Mouse (Mus musculus) layer of hippocampus, adult 11-12 months (tissue): ENCODE measurements around the gene Prss42.

ENCODE experiments used
- DNase-seq: peaks from one replicate; pipeline ENCODE4 v3.0.0; 2022; ENCODE audit warnings: low spot score

Prss42 gene

DNA sequence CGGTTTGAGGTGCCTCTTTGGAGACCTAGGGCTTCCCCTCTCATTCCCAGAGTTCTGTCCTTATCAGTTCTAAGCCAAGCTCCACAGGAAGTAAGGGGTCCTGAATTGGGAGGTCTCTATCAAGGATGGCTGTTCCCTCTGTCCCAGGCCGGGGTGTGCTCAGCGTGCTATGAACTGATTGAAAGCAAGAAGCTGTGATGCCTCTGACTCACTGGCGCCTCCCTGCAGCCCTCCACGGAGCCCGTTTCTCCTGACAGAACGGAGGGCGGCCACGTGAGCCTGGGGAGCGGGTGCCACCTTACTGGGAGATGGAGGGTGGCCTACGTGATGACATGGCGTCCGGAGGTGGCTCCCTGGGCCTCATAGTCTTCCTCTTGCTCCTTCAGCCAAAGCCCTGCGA is at the start of gene Prss42:
Gene Prss42, plus strand, starts transcription at position 301 of the 400 bp plus-strand sequence.
- DNase-seq = no peak

DNA sequence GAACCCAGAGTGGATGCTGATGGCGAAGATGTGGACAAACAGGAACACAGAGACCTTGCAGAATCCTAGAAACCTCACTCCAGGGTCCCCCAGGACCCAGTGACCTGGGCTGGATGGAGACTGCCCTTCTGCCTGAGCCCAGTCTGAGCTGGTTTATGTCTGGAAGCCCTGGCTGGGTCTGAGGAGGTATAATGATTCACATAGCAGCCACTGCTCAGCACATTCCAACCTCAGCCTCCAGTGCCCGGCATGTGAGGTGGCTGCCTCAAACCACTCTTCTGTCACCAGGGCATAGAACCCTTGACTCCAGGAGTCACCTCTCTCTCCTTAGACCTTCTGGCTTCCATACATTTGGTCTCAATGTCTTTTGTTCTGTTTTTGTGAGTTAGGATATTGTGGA is 49.5 kb upstream of the Prss42 start:
- DNase-seq = no peak

DNA sequence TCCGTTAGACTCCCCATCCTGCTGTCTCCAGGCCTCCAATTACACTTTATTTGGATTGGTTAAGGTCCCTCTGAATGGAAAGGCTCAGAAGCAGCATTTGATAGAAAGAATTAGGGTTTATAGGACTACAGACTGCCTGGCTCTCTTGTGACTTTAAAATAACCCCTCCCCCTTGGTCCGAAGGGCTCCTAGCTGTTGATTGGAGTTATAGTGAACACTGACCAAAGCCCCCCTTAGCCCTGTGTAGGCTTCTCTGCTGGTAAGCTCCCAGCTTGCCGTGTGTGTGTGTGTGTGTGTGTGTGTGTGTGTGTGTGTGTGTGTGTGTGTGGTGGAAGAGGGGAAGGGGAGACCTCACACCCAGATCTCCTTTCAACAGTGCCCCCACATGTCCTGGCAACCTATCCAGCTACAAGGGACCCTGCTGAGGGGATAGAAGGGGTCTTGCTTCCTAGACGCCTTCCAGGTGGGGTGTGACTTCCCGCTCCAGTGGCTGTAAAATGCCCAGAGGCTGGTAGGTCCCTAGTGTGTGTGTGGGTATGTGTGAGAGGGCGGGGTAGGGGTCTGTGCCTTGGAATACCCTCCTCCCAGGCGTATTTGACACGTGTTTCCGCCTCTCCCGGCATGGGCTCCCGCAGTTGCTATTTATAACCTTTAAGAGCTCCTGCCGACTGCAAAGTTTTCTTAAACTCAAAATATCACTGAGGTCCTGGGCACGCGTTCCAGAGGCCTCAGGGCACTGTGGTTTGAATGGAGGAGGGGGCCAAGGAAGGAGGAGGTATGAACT is 47.4 kb upstream of the Prss42 start:
- no peak for DNase-seq

DNA sequence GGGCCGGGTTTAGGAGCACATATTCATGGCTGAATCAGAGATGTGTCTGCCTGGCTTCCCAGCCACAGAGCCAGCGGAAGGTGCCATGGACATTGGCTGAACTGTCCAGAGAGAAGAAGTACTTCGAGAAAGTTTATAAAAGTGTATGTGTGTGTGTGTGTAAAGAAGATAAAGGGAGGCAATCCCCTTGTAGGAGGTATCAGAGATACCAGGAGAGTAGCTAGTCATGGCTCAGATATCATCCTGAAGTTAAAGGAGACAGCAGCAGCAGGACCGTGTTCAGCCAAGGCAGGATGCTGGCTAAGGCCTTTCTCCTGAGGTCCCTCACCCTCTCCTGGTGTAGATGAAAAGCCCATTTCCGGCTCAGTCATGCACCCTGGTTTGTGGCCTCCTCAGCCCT is 46.6 kb upstream of the Prss42 start:
- no peak for DNase-seq

DNA sequence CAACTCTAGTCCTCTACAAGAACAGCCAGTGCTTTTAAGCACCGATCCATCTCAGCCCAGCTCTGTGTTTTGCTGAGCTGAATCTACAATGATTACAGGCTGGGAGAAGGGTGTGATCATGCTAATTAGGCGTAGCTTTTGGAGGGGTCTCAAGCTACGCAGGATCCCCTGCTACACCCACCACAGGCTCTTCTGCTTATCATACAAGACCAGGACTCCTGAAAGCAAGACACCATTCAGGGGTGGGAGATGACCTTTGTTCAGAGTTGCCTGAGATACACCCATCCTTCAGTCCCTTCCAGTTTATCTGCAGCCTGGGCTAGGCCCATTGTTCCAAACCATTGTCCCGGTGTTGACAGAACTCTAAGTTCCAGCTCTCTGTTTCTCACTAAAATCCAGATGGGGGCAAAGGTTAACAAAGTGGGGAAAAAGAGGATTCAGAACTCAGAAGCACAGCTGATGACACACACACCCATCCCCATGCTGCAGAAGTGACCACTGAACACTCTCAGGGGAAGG is 45.0 kb upstream of the Prss42 start:
- no peak for DNase-seq

DNA sequence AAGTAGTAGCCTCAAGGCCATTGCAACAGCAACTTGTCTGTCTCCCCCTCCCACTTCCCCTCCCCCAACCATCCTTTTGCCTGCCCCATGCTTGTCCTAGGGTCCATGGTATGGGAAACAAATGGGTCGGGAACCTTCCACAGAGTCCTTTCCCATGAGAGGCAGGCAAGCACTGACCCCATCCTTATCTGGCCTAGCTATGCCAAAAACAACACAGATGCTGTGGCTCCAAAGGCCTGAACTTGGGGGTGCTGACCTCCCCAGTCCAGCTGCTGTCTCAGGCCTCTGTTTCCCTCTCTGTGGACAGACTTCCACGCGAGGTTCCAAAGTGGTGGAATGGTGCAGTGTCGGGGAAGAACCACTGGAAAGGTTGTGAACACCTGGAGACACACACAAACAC is 44.2 kb upstream of the Prss42 start:
- no peak for DNase-seq

DNA sequence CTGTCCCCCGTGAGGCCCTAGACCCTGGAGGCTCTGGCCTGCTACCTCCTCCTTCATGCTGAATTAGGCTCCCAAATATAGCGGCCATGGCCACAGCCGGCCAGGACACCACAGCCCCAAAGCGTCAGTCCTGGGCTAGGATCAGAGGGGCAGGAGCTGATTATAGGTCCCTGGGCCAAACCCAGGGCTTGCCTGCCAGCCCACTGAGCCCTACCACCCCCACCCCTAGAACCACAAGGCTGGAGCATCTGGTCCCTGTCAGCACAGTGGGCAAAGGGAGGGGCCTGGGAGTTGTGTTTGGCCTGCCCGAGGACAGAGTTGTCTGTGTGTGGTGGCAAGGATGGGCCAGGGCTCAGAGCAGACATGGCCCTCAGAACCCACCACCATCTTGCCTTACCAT is 40.1 kb upstream of the Prss42 start:
- no peak for DNase-seq

DNA sequence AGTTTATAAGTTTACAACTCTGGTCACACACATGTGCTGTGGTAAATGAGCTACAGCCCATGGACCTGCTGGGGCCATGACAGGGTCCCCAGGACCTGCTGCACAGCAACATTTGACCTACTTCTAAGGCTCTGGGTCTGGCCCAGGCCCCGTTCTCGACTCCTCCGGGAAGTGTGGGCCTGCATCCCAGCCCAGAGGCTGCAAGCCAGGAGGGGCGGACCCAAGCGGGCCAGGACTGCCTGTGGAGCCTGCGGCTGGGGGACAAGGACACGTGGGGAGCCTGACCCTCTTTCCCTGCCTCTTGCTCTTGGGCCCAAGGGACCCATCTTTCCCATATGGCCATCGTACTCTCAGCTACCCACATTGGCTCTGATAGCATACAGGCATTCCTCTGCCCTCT is 39.4 kb upstream of the Prss42 start:
- DNase-seq = peak; percentile 51

DNA sequence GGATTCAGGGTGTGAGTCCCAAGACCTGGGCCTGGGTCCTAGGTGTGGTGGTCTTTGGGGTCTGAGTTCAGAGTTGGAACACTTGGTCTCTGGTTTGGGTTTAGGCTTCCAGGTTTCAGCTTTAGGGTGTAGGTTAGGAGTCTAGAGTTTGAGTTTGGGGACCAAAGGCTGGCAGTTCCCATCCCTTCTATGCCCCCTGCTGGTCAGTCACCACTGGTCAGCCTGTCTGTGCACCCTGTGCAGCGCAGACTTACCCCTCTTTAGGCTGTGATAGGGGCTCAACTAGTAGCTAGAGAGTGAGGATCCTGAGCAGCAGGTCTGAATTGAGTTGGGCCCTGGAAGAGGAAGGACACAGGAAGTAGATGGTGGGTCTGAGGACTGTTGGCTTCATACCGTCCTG is 38.7 kb upstream of the Prss42 start:
- DNase-seq = peak; percentile 48

DNA sequence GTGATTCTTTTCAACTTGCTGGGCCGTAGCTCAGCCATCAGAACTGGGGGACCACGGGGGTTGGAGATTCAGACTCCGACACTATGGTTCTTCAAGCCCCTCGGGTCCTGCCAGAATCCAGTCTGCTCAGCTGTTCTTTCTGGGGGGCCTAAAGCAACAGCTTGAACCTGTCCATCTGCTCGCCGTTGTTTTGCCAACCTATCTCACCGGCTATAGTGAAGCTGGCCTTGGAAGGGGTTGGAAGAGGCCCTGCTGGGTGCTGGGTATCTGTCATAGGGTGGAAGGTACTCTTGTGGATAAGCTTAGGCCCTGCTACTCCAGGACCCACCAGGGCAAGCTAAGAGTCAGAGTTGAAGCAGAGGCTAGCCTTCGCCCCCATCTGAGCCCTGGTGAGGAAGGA is 37.1 kb upstream of the Prss42 start:
- no peak for DNase-seq

DNA sequence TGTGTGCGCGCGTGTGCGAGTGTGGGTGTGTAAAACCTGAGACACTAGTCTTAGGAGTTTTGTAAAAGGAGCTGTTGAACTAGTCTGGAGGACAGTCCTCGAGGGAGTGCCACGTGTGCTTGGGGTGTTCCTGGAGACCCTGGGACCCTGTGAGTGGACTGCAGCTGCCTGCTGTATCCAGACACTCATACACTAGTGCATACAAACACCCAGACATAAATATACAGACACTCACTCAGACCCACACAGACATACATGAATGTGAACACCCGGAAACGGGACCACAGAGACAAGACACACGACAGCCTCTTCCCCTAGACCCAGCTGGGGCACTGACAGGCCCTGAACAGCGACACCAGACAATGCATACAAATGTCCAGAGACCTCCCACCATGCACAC is 35.2 kb upstream of the Prss42 start:
- DNase-seq = no peak

DNA sequence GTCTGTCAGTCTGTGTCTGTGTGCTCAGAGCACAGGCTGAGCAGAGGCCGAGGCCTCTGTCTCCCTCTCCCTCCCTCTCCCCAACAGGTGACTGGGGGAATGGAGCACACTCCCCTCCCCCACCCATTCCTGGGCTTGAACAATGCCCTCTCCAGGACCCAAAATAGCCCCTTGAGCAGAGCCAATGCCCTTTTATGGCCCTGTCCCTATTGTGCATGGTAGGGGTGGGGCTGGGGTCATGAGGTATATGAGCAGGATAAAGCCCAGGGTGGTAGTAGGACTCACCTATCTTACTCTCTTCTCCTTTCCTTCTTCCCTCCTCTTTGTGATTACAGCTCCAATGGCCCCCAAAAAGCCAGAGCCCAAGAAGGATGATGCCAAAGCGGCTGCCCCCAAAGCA is 34.6 kb upstream of the Prss42 start:
- no peak for DNase-seq

DNA sequence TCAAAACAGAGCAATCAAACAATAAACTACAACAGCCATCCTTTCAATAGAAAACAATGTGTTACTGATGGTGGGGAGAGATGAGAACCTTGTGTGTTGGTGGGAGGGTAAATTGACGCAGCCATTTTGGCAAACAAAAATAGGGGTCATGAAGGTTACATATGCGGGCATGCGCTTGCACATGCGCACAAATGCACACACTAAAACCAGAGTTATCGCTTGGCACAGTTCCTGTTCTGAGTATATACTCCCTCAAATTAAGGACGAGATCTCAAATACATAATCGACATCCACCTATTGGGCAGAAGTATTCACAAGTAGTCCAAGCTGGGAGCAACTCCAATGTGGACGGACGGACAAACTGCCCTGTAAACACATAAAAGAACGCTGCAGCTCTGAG is 25.6 kb upstream of the Prss42 start:
- DNase-seq = no peak

DNA sequence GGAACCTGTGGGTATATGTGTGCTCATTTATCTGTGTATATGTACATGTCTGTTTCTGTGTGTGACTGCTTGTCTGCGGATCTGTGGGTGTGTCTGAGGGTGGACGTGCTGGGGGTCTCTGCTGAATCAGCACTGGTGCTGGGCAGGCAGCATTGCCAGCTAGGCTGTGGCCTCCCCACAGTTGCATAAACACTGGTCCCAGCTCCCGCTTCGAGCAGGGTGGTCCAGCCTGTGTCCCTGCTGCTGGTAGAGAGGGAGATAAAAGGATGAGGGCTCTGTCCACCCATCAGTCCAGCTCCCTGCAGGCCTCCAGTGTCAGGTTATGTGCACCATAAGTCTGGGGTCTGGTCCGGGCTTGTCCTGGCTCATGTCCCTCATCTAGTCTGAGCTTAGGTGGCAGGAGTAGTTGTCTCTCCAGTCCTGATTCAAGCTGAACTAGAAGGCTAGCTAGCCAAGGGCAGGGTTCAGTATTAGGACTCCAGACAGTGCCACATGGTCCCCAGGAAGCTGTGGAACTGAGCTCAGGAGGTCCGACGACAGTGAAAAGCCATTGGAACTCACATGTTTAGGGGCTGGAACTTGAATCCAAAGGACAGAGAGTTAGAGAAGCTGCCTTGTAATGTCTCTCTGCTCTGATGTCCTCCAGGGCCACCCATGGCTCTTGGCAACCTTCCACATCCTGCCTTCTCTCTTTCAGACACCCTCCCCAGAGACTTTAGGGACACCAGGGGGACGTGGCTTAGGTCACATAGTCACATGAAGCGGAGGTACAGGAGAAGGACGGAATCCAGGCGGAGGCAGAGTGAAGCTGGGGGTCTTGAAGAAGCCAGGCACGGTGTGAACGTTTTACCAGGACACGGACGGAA is 23.3 kb upstream of the Prss42 start:
- no peak for DNase-seq

DNA sequence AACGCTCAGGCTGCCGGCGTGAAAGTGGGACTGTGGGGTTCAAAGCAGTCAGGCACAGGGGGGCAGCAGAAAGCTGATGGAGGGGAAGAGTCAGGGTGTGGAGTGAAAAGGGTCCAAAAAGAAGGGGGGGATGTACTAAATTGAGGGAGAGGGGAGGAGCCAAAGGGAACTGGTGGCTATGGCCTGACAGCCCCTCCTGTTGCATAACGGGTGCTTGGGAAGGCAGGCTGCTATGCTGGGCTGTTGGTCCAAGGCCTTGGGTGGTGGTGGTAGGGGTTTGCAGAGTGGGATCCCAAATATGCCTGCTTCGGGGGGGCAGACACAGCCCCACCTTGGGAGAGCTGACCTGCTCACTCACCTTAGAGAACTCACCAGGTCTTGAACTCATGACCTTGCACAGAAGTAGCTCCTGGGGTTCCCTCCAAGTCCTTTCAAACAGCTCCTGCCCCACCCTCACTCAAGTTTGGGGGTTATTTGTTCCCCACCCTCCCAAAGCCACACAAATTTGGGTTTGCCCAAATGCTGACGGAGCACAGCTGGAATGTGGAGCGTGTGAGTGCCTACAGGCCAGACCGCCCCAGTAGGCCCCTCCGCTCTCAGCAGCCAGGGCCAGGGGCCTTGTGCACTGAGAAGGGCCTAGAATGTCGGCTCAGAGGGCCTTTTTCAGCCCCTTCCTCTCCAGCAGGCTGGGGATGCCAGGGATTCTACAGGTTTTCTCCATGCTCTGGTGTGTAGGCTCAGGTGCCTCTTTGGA is 22.5 kb upstream of the Prss42 start:
- no peak for DNase-seq

DNA sequence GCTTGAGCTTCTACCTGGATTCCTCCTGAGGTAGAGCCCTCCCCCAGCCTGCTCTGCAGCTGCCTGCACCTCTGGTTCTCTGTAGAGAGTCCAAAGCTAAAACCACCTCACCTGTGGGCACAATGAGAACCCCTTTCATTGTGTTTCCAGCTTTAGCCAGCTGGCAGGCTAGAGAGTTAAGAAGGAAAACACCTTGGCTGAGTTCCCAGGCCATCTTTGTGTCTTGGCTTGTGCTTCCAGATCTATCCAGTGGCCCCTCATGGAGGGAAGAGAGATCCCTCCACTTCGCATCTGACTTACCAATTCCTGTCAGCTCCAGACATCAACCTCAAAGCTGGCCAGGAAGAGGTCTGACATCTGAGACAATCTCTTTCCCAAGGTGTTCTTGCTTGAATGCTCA is 19.9 kb upstream of the Prss42 start:
- DNase-seq = no peak

DNA sequence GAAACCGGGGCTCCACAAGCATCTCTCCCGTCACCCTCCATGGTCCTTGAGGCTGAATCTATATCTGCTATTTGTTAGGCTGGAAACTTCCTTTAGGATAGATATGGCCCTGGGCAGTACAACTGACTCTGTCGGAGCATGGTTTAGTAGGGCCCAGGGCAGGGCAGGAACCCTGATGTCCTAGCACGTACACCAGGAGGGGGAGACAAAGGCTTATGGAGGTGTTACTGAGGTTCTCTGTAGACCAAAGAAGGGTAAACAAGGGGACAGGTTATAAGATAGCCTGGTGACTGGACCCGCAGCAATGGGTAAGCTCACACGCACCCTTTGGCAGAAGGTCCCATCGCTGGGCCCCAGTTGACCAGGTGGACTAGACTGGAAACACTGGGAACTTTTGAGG is 19.4 kb upstream of the Prss42 start:
- no peak for DNase-seq

DNA sequence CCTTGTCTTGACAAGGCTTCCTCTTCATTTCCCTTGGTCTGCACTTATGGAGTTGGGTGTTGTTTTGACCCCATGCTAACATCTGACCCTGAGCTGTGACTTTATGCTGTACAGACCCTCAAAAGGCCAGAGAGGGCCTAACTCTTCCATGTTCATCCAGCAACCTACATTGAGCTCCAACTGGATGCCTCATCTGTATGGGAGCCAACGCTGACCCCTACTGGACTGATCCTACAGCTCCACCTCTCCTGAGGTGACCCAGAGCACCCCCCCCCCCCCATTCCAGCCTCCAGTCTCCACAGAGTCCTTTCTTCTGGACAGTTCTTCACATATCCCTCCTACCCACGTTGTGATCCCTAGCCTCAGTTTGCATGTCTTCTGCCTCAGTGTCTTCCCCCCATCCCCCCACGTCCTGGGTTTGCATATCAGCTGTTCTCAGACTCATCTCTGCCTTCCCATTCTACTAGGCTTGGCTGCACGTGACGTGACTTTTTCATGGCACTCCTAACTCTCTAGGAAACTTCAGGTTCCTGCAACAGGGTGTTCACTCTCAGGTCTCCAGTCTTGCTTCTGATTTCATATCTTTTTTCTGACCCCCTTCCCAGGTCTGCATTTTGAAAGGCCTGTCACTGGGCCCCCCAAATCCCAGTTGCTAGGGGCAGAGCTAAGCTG is 18.6 kb upstream of the Prss42 start:
- no peak for DNase-seq

DNA sequence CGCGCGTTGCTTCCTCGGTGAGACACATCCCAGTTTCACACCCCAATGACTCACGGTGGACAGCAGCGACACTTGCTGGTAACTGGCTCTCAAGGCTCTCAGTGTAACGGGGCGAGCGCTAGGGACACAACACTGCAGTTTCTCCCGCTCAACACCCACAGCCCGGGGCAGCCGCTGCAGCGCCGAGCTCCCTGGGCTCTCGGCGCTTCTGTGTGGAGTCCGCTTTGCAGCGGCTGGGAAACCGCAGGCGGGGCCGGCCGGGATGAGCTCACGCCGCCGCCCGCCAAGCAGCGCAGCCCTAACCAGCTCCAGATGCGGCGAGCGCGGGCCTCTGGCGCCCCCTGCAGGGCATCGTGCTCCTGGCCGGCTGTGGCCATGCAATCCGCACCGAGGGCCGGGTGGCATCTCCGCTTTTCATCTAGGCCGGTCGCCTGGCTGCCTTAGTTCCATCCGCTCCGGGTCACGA is 16.7 kb upstream of the Prss42 start:
- DNase-seq = peak; percentile 94

DNA sequence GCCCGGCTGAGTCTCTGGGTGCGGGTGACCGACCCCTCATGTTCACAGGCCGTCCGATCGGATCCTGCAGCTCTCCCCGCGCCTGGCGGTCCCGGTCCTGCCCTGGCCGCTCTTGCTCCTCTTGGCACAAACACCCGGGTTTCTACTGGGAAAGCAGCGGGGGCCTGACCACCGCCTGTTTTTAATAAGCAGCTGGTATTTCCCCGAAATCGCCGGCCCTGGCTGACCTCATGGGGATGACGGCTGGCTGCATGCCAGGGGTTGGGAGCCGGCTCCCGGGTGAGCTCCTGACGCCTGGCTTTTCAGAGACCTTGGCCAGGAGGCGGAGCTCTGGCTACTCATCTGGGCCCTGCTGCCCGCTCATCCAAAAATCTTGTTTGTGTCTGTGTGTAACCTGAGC is 16.2 kb upstream of the Prss42 start:
- DNase-seq = peak; percentile 81

DNA sequence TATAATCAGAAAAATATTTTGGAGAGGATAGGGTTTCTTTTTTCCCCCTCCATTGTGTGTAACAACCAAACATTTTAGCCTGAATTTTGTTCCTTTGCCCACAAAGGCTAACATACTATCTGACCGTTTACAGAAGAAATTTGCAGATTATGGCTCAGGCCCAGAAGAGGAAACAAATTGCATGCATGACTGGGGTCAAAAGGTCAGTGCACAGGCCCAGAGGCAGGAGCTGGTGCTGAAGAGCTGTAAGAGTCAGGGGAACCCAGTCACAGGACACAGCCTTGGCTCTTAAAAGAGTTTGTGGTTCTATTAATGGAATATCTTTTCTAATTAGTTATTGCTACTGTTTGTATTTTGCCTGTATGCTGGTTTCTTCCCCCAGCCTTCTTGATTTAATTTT is 14.4 kb upstream of the Prss42 start:
- no peak for DNase-seq

DNA sequence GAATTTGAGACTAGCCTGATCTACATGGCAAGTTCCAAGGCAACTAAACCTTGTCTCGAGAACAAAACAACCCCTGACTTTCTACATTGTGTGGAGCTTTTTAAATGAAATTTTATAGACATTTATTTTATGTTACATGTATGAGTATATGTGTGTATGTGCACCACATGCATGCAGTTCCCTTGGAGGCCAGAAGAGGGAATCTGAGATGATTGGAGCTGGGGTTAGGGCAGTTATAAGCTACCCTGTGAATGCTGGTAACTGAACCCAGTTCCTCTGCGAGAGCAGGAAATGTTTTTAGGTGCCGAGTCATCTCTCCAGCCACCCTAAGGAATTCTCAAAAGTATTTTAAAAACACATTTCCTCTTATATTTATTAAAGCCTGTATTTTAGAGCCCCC is 9.8 kb upstream of the Prss42 start:
- DNase-seq = no peak
